Mouse (Mus musculus) CH12.LX (cell line): Measurements from ENCODE around the gene Cacna1i. TPM values are rescaled to one million over a fixed set of nuclear protein-coding genes. Genes with fewer than 3 reads are reported as not detected.

Experiments
- DNase-seq: peaks from one replicate; pipeline ENCODE4 v3.0.0-alpha.2; 2013; ENCODE audit errors: extremely low read depth
- H3K27ac ChIP-seq: 2 replicates; pipeline ENCODE4 v1.5.1; 2012; ENCODE audit warnings: low read depth, mild to moderate bottlenecking, control low read depth, moderate library complexity; ENCODE audit not compliant: insufficient read depth
- H3K27me3 ChIP-seq: replicated peaks from 2 replicates; pipeline ENCODE3; 2012; ENCODE audit warnings: inconsistent platforms
- H3K36me3 ChIP-seq, 2 experiments: replicated peaks in 1 of 2; 2 replicates each; pipeline versions ENCODE3 to v1.6.1; 2012; ENCODE audit warnings: inconsistent platforms in 1 of 2, low read length in 1 of 2, mild to moderate bottlenecking in 1 of 2, mixed read lengths in 1 of 2, moderate library complexity in 1 of 2; ENCODE audit not compliant: control insufficient read depth in 1 of 2, insufficient read depth in 1 of 2
- H3K4me1 ChIP-seq, 2 experiments: 2 replicates each; pipeline ENCODE4 v1.6.1; 2012; ENCODE audit warnings: inconsistent platforms in 1 of 2, moderate library complexity in 1 of 2; ENCODE audit not compliant: insufficient read depth in 2 of 2, control insufficient read depth in 1 of 2
- H3K4me2 ChIP-seq: 2 replicates; pipeline ENCODE4 v1.6.1; 2012; ENCODE audit warnings: low read depth, mild to moderate bottlenecking, control low read depth; ENCODE audit not compliant: poor library complexity, insufficient read depth, severe bottlenecking
- H3K4me3 ChIP-seq, 3 experiments: fragments of 150-350 bp in 1 of 3; sonication (generic) in 1 of 3; replicated peaks in 1 of 3; 2 replicates each; pipeline versions ENCODE3 to v1.5.1; 2011 to 2012; ENCODE audit warnings: low read depth in 2 of 3, low read length in 2 of 3, mild to moderate bottlenecking in 2 of 3, moderate library complexity in 2 of 3, control low read depth in 1 of 3, improper control_type of control experiment in 1 of 3, inconsistent platforms in 1 of 3, mixed read lengths in 1 of 3; ENCODE audit not compliant: poor library complexity in 1 of 3
- H3K79me2 ChIP-seq: replicated peaks from 2 replicates; pipeline ENCODE4 v1.6.1; 2012; ENCODE audit warnings: mild to moderate bottlenecking, moderate library complexity; ENCODE audit not compliant: control insufficient read depth, poor library complexity, insufficient read depth, severe bottlenecking; ENCODE audit errors: extremely low read depth
- H3K9ac ChIP-seq: 2 replicates; pipeline ENCODE4 v1.6.1; 2012; ENCODE audit warnings: low read depth, mild to moderate bottlenecking, control low read depth, moderate library complexity; ENCODE audit not compliant: insufficient read depth
- H3K9me3 ChIP-seq: replicated peaks from 2 replicates; pipeline ENCODE3; 2012; ENCODE audit warnings: low read length, inconsistent platforms, mixed read lengths
- BHLHE40 ChIP-seq: IDR thresholded peaks from 2 replicates; pipeline ENCODE4 v1.6.1; 2011; ENCODE audit warnings: mild to moderate bottlenecking, low read depth, low read length, improper control_type of control experiment
- CHD2 ChIP-seq: IDR thresholded peaks from 2 replicates; pipeline ENCODE4 v1.6.1; 2011; ENCODE audit warnings: low read length, improper control_type of control experiment
- ELF1 ChIP-seq: IDR thresholded peaks from 2 replicates; pipeline ENCODE4 v1.6.1; 2014; ENCODE audit warnings: low read depth, mild to moderate bottlenecking, inconsistent platforms, low read length, improper control_type of control experiment
- HCFC1 ChIP-seq: IDR thresholded peaks from 2 replicates; pipeline ENCODE4 v1.6.1; 2012; ENCODE audit warnings: low read depth, mild to moderate bottlenecking, inconsistent platforms, low read length, improper control_type of control experiment
- JUN ChIP-seq: IDR thresholded peaks from 2 replicates; pipeline ENCODE4 v1.6.1; 2011; ENCODE audit warnings: low read depth, mild to moderate bottlenecking, low read length, improper control_type of control experiment, moderate library complexity; ENCODE audit not compliant: insufficient read depth
- JUND ChIP-seq: conservative IDR thresholded peaks from 2 replicates; pipeline ENCODE4 v1.6.1; 2011; ENCODE audit warnings: low read depth, low read length, improper control_type of control experiment
- KAT2A ChIP-seq: IDR thresholded peaks from 2 replicates; pipeline ENCODE4 v1.6.1; 2012; ENCODE audit warnings: low read length, improper control_type of control experiment, inconsistent platforms; ENCODE audit not compliant: insufficient replicate concordance
- MAZ ChIP-seq: IDR thresholded peaks from 2 replicates; pipeline ENCODE4 v1.6.1; 2012; ENCODE audit warnings: low read depth, mild to moderate bottlenecking, inconsistent platforms, low read length, improper control_type of control experiment, moderate library complexity
- MEF2A ChIP-seq: IDR thresholded peaks from 2 replicates; pipeline ENCODE4 v1.6.1; 2014; ENCODE audit warnings: low read depth, mild to moderate bottlenecking, inconsistent platforms, low read length, improper control_type of control experiment, borderline replicate concordance
- MXI1 ChIP-seq: IDR thresholded peaks from 2 replicates; pipeline ENCODE4 v1.6.1; 2011; ENCODE audit warnings: mild to moderate bottlenecking, low read depth, low read length, improper control_type of control experiment
- NELFE ChIP-seq: IDR thresholded peaks from 2 replicates; pipeline ENCODE4 v1.6.1; 2011; ENCODE audit warnings: low read depth, low read length, improper control_type of control experiment
- POLR2A ChIP-seq: IDR thresholded peaks from 2 replicates; pipeline ENCODE4 v1.6.1; 2011; ENCODE audit warnings: low read depth, mild to moderate bottlenecking, improper control_type of control experiment, low read length
- POLR2AphosphoS2 ChIP-seq: IDR thresholded peaks from 2 replicates; pipeline ENCODE4 v1.6.1; 2011; ENCODE audit warnings: low read depth, low read length, improper control_type of control experiment
- RAD21 ChIP-seq: IDR thresholded peaks from 2 replicates; pipeline ENCODE4 v1.6.1; 2011; ENCODE audit warnings: low read depth, mild to moderate bottlenecking, low read length, improper control_type of control experiment, moderate library complexity
- SMC3 ChIP-seq: IDR thresholded peaks from 2 replicates; pipeline ENCODE4 v1.6.1; 2011; ENCODE audit warnings: low read depth, low read length, improper control_type of control experiment
- TBP ChIP-seq: conservative IDR thresholded peaks from 2 replicates; pipeline ENCODE4 v1.6.1; 2011; ENCODE audit warnings: low read depth, low read length, improper control_type of control experiment
- TCF12 ChIP-seq: IDR thresholded peaks from 2 replicates; pipeline ENCODE4 v1.6.1; 2014; ENCODE audit warnings: low read depth, mild to moderate bottlenecking, inconsistent platforms, low read length, improper control_type of control experiment
- USF2 ChIP-seq: conservative IDR thresholded peaks from 2 replicates; pipeline ENCODE4 v1.6.1; 2011; ENCODE audit warnings: low read depth, low read length, improper control_type of control experiment
- ZNF384 ChIP-seq: IDR thresholded peaks from 2 replicates; pipeline ENCODE4 v1.6.1; 2012; ENCODE audit warnings: low read depth, low read length, improper control_type of control experiment, inconsistent platforms
- dilution Hi-C: fragments of 300-500 bp; cut with MboI; formaldehyde crosslinking; loops from 2 replicates; pipeline ENCODE4 v1.14.3; 2020; ENCODE audit warnings: low sequenced_read_pairs; ENCODE audit not compliant: extremely low pct_unique_long_range_greater_than_20kb, extremely low pct_ligation_motif_present
- in situ Hi-C: fragments of 300-500 bp; cut with MboI; formaldehyde crosslinking; loops from 3 replicates; pipeline ENCODE4 v1.14.3; 2019; ENCODE audit warnings: low sequenced_read_pairs, low pct_ligation_motif_present, low pct_unique_long_range_greater_than_20kb, mixed read lengths
- polyA plus RNA-seq: library from polyadenylated mRNA; unstranded; fragments of >175 nt; gene quantifications from 2 replicates; pipeline ENCODE4 v1.2.1, GENCODE M21; 2012; ENCODE audit warnings: low read depth; ENCODE audit not compliant: insufficient read length
- total RNA-seq, 2 experiments: library from RNA; depleted of rRNA; stranded (reverse); fragments of 300-350 nt in 1 of 2; fragments of >200 nt in 1 of 2; gene quantifications; 2 replicates each; pipeline ENCODE4 v1.2.3; 2012 to 2014

The Cacna1i gene
- total and polyA plus RNA-seq, 3 experiments = under 0.01 TPM; not detected in 2

DNA sequence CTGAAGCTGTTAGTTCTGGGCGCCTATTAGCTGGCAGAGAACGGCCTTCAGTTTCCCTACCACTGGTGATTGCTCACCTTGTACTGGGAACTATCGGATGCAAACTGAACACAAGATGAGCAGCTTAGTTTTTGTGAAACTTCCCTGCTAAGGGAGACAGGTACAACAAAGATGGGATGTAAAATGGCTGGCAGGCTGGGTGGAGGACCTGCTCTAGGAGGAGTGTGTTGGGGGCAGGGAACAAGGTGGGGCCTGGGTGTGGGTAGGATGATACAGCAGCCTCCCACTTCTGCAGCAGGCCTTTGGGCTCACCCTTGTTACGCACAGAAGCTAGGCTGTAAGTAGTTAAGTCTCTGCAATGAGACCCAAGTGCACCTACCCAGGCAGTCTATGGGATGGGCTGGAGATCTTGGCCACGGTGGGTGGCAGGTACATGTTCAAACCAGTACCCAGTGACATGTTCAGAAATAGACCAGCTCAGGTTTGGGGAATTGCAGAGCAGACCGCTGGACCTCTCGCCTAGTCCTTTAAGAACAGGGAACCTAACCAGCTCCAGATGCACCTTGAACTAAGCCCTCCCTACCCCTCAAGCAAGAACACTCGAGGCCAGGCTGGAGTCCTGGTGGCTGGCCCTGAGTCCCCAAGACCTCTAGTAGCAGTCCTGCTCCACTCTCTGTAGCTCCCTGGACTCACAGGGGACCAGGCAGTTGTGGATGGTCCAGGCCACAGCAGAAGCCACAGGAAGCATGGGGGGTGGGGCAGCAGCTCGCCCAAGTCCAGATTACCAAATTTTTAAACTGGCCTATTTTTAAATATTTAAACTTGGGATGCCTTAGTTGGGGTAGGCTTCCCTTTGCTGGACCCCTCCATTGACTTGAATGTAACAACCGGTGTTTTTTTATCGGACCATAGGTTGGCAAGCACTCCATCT, 28.5 kb upstream of the Cacna1i start:
- Histone ChIP-seq H3K4me2 (no peak overlapping the region), H3K79me2 (peaks cover 30% of the 10 kb centered on the region), H3K4me3 (no peak overlapping the region), H3K4me1 (peaks cover 17 to 43% of the 10 kb centered on the region in 2 experiments), H3K9ac (no peak overlapping the region)
- peak; percentile 68 for DNase-seq
- in situ Hi-C loops = loop anchor here (5.0 to 25.0 kb wide), 2 partner anchors 41 to 704 kb away; no protein-coding TSS in a partner anchor
- dilution Hi-C loops = no loop called here
- no peak for TF ChIP-seq BHLHE40
- TF ChIP-seq MAZ = no peak
- no peak for TF ChIP-seq JUN
- TF ChIP-seq CHD2 = peak; percentile 62
- no peak for TF ChIP-seq ZNF384
- 0 out of 2 replicates have a peak, but pooled peaks have one; percentile 6 for TF ChIP-seq ELF1
- TF ChIP-seq RAD21 = no peak
- peak; percentile 61; the same call in 1 of the 2 replicates for TF ChIP-seq NELFE
- TF ChIP-seq SMC3 = no peak
- TF ChIP-seq POLR2AphosphoS2 = peak; percentile 98; the same call in 1 of the 2 replicates
- TF ChIP-seq MEF2A = no peak
- TF ChIP-seq HCFC1 = 0 out of 2 replicates have a peak, but pooled peaks have one; percentile 8
- TF ChIP-seq POLR2A = peak; percentile 56
- TF ChIP-seq, all 38 proteins: peak for 6
- peak overlapping the region; percentile 23 for H3K27ac ChIP-seq
- H3K27me3 ChIP-seq = no peaks in the 10 kb centered on the region
- H3K36me3 ChIP-seq = peaks cover 47 to 71% of the 10 kb centered on the region in 2 experiments
- no peaks in the 10 kb centered on the region for H3K9me3 ChIP-seq

DNA sequence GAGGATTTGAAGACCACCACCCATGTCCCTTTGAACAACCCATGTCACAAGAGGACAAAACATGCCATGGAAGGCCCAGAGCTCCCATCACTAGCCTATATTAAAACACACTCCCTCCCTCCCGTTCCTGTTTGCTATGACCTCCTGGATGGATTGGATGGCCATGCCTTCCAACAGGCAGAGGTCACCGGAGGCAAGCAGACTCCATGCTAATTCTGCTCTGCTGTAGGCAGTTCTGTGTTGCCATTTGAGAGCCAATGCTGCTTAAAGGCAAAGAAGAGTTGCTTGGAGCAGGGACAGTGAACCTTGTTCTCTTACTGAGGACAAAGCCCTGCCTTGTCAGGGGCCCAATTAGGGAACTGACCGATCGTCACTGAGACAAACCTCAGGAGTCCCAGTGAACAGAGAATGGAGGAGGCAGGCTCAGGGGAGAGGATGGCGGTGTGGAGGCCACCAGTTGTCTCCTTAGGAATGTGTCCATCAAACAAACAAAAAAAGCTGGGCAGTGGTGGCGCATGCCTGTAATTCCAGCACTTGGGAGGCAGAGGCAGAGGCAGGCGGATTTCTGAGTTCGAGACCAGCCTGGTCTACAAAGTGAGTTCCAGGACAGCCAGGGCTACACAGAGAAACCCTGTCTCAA, 27.5 kb upstream of the Cacna1i start:
- no peaks in the 10 kb centered on the region for H3K9me3 ChIP-seq
- no peak overlapping the region for H3K4me3 ChIP-seq
- no peak overlapping the region for H3K4me2 ChIP-seq
- H3K27me3 ChIP-seq = no peaks in the 10 kb centered on the region
- H3K4me1 ChIP-seq = peaks cover 15 to 40% of the 10 kb centered on the region in 2 experiments
- peaks cover 47 to 68% of the 10 kb centered on the region in 2 experiments for H3K36me3 ChIP-seq
- DNase-seq = no peak
- dilution Hi-C loops = no loop called here
- peak overlapping the region; percentile 23; the same call in 1 of the 2 replicates for H3K27ac ChIP-seq
- in situ Hi-C loops = loop anchor here (5.0 to 25.0 kb wide), 3 partner anchors 42 to 703 kb away; no protein-coding TSS in a partner anchor
- TF ChIP-seq CHD2 (no peak), TCF12 (no peak), BHLHE40 (no peak), JUND (no peak), SMC3 (no peak), USF2 (no peak), TBP (no peak), NELFE (no peak), KAT2A (no peak), MXI1 (no peak), MAZ (no peak)
- peaks cover 33% of the 10 kb centered on the region for H3K79me2 ChIP-seq
- no peak overlapping the region for H3K9ac ChIP-seq
